Mouse (Mus musculus): Measurements from ENCODE around the gene Ube2r2. TPM values are rescaled to one million over a fixed set of nuclear protein-coding genes. Genes with fewer than 3 reads are reported as not detected.

Ube2r2 gene
- total and polyA plus RNA-seq, 2 experiments from 2014 or later: 46.7 to 55.8 TPM

GRCm38 (mm10) chr4:41102901-41103300 lies 32.6 kb upstream of the Ube2r2 start:
- DNase-seq (no peak), ATAC-seq (no peak)
- H3K4me1 ChIP-seq (ENCODE audit: insufficient read depth): no peaks in the 10 kb centered on the region
- no peak overlapping the region for H3K4me2 ChIP-seq (ENCODE audit: low read depth)
- no peaks in the 10 kb centered on the region for H3K9me3 ChIP-seq (ENCODE audit: low read length)
- H3K27me3 ChIP-seq (ENCODE audit: insufficient read depth, low read length): no peaks in the 10 kb centered on the region
- no peak overlapping the region for H3K9ac ChIP-seq
- no peak for TF ChIP-seq CTCF (IDR thresholded peaks at IDR 0.05; ENCODE audit: low read depth)
- no peaks in the 10 kb centered on the region for H3K36me3 ChIP-seq (ENCODE audit: insufficient read depth)
- H3K27ac ChIP-seq (ENCODE audit: low read depth, low read length): no peak overlapping the region
- H3K4me3 ChIP-seq (ENCODE audit: low read depth, low read length): no peak overlapping the region

- WGBS: 33% methylated on average over 4 of the region's 4 CpGs
- DNase-seq: peak; percentile 12
- ATAC-seq: no peak; the same call in 1 of the 2 replicates
These were observed 28.1 kb upstream of the Ube2r2 start for GRCm38 (mm10) chr4:41107440-41107839.

GRCm38 (mm10) chr4:41108717-41109425 lies 26.7 kb upstream of the Ube2r2 start:
- no peak for TF ChIP-seq CTCF (IDR thresholded peaks at IDR 0.05; ENCODE audit: low read depth)
- no peak for DNase-seq
- H3K27ac ChIP-seq (ENCODE audit: low read depth, low read length): no peak overlapping the region
- no peaks in the 10 kb centered on the region for H3K4me1 ChIP-seq (ENCODE audit: insufficient read depth)
- no peak overlapping the region for H3K9ac ChIP-seq
- no peaks in the 10 kb centered on the region for H3K9me3 ChIP-seq (ENCODE audit: low read length)
- WGBS: 85% methylated on average over 10 of the region's 10 CpGs
- H3K27me3 ChIP-seq (ENCODE audit: insufficient read depth, low read length): no peaks in the 10 kb centered on the region
- H3K36me3 ChIP-seq (ENCODE audit: insufficient read depth): peaks cover 5% of the 10 kb centered on the region
- ATAC-seq: no peak
- no peak overlapping the region for H3K4me3 ChIP-seq (ENCODE audit: low read depth, low read length)
- H3K4me2 ChIP-seq (ENCODE audit: low read depth): no peak overlapping the region

More at GRCm38 (mm10) chr4:41107440-41107839, 28.1 kb upstream of the Ube2r2 start:
- Histone ChIP-seq H3K36me3 (ENCODE audit: insufficient read depth) (no peaks in the 10 kb centered on the region), H3K27ac (ENCODE audit: low read depth, low read length) (no peak overlapping the region), H3K27me3 (ENCODE audit: insufficient read depth, low read length) (no peaks in the 10 kb centered on the region), H3K9me3 (ENCODE audit: low read length) (no peaks in the 10 kb centered on the region), H3K4me3 (ENCODE audit: low read depth, low read length) (no peak overlapping the region), H3K4me2 (ENCODE audit: low read depth) (no peak overlapping the region), H3K9ac (no peak overlapping the region), H3K4me1 (ENCODE audit: insufficient read depth) (no peaks in the 10 kb centered on the region)
- no peak for TF ChIP-seq CTCF (IDR thresholded peaks at IDR 0.05; ENCODE audit: low read depth)

- TF ChIP-seq CTCF (IDR thresholded peaks at IDR 0.05; ENCODE audit: low read depth): no peak
- Histone ChIP-seq H3K27me3 (ENCODE audit: insufficient read depth, low read length) (no peaks in the 10 kb centered on the region), H3K4me3 (ENCODE audit: low read depth, low read length) (no peak overlapping the region), H3K4me2 (ENCODE audit: low read depth) (no peak overlapping the region), H3K27ac (ENCODE audit: low read depth, low read length) (no peak overlapping the region), H3K9me3 (ENCODE audit: low read length) (no peaks in the 10 kb centered on the region), H3K9ac (no peak overlapping the region), H3K36me3 (ENCODE audit: insufficient read depth) (peaks cover 60% of the 10 kb centered on the region), H3K4me1 (ENCODE audit: insufficient read depth) (no peaks in the 10 kb centered on the region)
- ATAC-seq (no peak), DNase-seq (no peak)
- WGBS: 78% methylated on average over 9 of the region's 9 CpGs
These were observed 21.0 kb upstream of the Ube2r2 start for GRCm38 (mm10) chr4:41114358-41115070.

GRCm38 (mm10) chr4:41115074-41115473 lies 20.5 kb upstream of the Ube2r2 start:
- Histone ChIP-seq H3K4me3 (ENCODE audit: low read depth, low read length) (no peak overlapping the region), H3K27me3 (ENCODE audit: insufficient read depth, low read length) (no peaks in the 10 kb centered on the region), H3K9ac (no peak overlapping the region), H3K9me3 (ENCODE audit: low read length) (no peaks in the 10 kb centered on the region), H3K4me2 (ENCODE audit: low read depth) (no peak overlapping the region), H3K27ac (ENCODE audit: low read depth, low read length) (no peak overlapping the region), H3K36me3 (ENCODE audit: insufficient read depth) (peaks cover 66% of the 10 kb centered on the region), H3K4me1 (ENCODE audit: insufficient read depth) (no peaks in the 10 kb centered on the region)
- TF ChIP-seq CTCF (IDR thresholded peaks at IDR 0.05; ENCODE audit: low read depth): no peak
- WGBS: 87% methylated on average over 6 of the region's 6 CpGs
- no peak for ATAC-seq
- DNase-seq: no peak

- H3K27ac ChIP-seq (ENCODE audit: low read depth, low read length): no peak overlapping the region
- H3K4me1 ChIP-seq (ENCODE audit: insufficient read depth): no peaks in the 10 kb centered on the region
- DNase-seq: no peak
- H3K9ac ChIP-seq: no peak overlapping the region
- no peak for TF ChIP-seq CTCF (IDR thresholded peaks at IDR 0.05; ENCODE audit: low read depth)
- 94% methylated on average over 15 of the region's 15 CpGs for WGBS
- no peaks in the 10 kb centered on the region for H3K27me3 ChIP-seq (ENCODE audit: insufficient read depth, low read length)
- peaks cover 73% of the 10 kb centered on the region for H3K36me3 ChIP-seq (ENCODE audit: insufficient read depth)
- no peaks in the 10 kb centered on the region for H3K9me3 ChIP-seq (ENCODE audit: low read length)
- ATAC-seq: no peak
- no peak overlapping the region for H3K4me2 ChIP-seq (ENCODE audit: low read depth)
- H3K4me3 ChIP-seq (ENCODE audit: low read depth, low read length): no peak overlapping the region
These were observed 19.8 kb upstream of the Ube2r2 start for GRCm38 (mm10) chr4:41115793-41116192.

- Histone ChIP-seq H3K27me3 (ENCODE audit: insufficient read depth, low read length) (no peaks in the 10 kb centered on the region), H3K4me2 (ENCODE audit: low read depth) (no peak overlapping the region), H3K27ac (ENCODE audit: low read depth, low read length) (no peak overlapping the region), H3K4me3 (ENCODE audit: low read depth, low read length) (no peak overlapping the region), H3K9me3 (ENCODE audit: low read length) (no peaks in the 10 kb centered on the region), H3K9ac (no peak overlapping the region), H3K36me3 (ENCODE audit: insufficient read depth) (peaks cover 83% of the 10 kb centered on the region), H3K4me1 (ENCODE audit: insufficient read depth) (no peaks in the 10 kb centered on the region)
- 78% methylated on average over 3 of the region's 3 CpGs for WGBS
- no peak for TF ChIP-seq CTCF (IDR thresholded peaks at IDR 0.05; ENCODE audit: low read depth)
- no peak for ATAC-seq
- DNase-seq: no peak
These were observed 18.7 kb upstream of the Ube2r2 start for GRCm38 (mm10) chr4:41116817-41117216.

Data from forebrain, postnatal 0 days (tissue).